Mouse (Mus musculus): Measurements from ENCODE around the gene Txn1.
A peak's percentile ranks its signal among the peaks of the same experiment; 100 is the strongest.

Gene Txn1

GRCm38 (mm10) chr4:57956029-57956960, at the start of gene Txn1:
Gene Txn1 (minus strand): TSS chr4:57956411.
- peak; percentile 98 for DNase-seq

GRCm38 (mm10) chr4:58003501-58003900, 47.3 kb upstream of the Txn1 start:
- DNase-seq, result no peak

- DNase-seq, result no peak
Measured at GRCm38 (mm10) chr4:57991425-57991824, 35.2 kb upstream of the Txn1 start.

- no peak for DNase-seq
Measured at GRCm38 (mm10) chr4:57974400-57975117, 18.3 kb upstream of the Txn1 start.

GRCm38 (mm10) chr4:57973592-57974268, 17.5 kb upstream of the Txn1 start:
- no peak for DNase-seq

DNA sequence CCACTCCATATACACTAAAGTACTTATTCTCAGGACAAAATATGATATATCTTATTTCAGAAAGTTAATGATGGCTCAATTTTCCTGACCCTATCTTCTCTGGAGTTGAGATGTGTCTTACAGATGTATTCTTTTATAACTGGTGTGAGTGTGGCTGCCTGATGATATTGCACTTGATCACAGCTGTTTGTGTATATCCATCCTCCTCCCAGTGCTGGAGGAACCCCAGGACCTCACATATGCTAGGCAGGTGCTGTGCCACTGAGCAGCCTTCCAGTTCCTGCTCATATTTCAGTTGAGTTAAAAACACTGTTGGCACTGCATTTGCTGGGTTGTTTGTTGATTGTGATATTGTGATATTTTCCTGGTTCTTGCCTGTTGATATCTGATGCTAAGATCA, 14.1 kb upstream of the Txn1 start:
- DNase-seq, result no peak

DNA sequence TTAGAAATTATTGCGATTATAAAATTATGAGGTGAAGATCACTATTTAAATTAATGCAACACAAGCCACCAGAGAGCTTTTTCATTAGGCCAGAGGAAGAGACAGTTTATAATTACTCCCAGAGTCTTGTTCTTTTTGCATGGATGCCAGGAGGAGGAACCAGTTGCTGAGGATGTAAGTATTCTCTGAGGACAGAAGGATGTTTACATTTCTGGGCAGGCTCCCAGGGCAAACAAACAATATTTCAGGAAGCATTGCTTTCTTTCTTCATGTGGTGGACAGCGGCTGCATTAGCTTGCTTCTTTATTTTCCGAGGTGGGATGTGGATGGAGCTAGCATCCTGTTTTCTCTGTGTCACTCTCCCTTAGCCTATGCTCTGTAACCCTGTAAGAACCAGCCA, 11.0 kb upstream of the Txn1 start:
- DNase-seq, result no peak

DNA sequence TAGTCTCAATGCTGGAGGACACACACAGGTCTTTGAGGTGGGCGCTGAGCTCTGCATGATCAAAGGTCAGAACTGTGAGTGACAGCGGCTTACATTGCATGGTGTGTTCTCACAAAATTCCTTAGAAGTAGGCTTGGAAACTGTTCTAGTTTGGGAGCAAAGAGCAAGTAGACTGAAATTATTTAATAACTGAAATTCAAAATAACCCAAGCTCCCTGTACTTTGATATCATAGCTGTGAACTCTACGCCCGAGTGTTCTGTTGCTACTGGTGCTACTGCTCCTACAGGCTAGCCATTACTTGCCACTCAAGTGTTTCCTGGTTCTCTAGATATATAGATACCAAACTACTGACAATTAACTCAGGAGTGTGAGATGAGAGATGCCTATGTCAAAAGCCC, 9.3 kb upstream of the Txn1 start:
- DNase-seq, result no peak

- DNase-seq, result no peak
Measured at GRCm38 (mm10) chr4:57964143-57964542, 7.9 kb upstream of the Txn1 start.

- no peak for DNase-seq
Measured at GRCm38 (mm10) chr4:57959056-57959455, 2.8 kb upstream of the Txn1 start.

- DNase-seq, result no peak
Measured at GRCm38 (mm10) chr4:57958098-57958497, 1.9 kb upstream of the Txn1 start.

DNA sequence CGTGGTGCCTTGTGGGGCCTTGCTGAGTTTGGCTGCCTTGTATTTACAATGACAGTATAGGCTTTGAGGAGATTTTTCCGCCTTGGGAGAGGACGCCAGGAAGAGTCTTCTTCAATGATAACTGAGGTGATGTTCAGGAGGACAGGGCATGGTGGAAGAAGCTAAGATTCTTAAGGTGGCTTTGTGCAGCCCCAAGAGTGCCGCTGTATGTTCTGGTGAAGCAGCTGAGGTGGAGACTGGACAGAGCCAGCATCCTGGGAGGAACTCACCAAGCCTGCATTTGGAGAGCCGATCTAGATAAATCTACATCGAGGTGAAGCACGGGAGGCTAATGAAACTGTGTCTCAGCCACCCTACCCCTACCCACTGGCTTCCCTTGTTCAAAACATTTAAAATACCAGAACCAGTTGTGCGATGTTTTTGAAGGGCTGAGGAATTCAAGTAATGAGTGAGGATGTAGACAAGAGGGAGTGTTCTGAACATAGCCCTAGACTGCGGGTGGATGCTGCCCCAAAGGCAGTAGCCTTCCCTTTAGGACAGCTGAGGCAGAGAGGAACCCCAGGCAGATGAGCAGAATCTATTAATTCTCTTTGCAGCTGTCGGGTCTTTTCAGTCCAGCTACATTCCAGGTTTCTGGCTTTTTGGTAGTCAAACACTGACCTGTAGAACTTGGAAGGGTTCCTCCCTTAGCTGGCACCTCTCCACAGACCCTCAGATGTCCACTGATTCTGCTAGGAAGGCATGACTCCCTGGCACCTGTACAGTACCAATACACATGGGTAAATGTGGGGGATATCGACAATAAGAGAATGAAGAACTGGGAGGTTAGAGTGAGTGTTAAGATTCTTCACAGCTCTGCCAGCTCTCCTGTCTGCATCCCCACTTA, 1.2 kb upstream of the Txn1 start:
- DNase-seq, result no peak

- peak; percentile 82 for DNase-seq
Measured at GRCm38 (mm10) chr4:57955544-57955958, 660 bp downstream of the Txn1 start.

DNA sequence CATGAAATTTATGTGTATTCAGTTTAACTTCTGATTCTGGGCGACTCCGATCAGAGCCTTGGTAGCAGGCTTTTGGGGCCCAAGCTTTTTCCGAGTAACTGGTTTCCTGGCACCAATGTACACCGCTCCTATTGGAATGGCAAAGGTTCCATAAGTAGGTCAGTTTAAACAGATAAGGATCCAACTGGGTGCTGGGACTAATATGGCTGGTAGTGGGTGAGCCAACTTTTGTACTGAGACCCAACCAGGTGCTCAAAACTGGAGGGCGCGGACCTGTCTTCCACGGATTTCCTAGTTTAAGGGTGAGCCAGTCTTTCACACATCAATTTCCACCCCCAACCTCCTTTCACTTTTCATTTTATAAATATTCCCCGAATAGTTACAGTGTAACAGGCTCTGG, 1.2 kb downstream of the Txn1 start:
- DNase-seq, result peak; percentile 28

DNA sequence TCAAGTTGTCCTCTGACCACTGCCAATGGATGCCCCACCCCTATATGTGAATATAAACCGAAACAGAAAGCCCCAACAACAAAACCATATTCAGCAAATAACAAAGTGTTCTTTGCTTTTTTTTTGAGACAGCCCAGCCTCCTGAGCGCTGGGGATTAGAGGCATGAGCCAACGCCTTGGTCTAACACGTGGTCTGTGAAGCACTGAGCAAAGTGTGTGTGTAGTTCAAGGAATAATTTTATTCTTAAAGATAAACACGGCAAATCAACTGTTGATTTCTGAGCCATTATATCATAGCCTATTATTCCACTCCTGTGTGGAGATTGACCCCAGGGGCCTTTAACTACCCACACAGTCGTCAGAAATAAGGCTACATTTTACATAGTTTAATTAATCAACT, 1.6 kb downstream of the Txn1 start:
- no peak for DNase-seq

- DNase-seq, result peak; percentile 58
Measured at GRCm38 (mm10) chr4:57953796-57954195, 2.4 kb downstream of the Txn1 start.

DNA sequence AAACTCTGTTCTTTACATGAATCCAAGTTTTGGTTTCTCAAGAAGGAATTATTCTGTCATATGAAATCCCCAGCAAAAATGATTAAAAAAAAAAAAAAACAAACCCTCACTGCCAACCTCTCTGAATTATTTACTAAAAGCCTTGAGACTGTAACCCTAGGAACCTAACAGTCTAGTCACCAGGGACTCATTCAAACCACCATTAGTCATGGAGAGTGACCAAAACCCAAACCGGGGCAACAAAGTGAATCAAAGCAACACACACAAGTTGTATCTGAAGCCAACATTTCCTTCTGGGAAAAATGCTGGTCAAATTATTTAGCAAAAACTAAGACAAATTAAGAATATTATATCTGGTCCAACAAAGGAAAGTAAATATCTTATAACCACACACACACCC, 3.3 kb downstream of the Txn1 start:
- no peak for DNase-seq

- peak; percentile 35 for DNase-seq
Measured at GRCm38 (mm10) chr4:57952416-57952815, 3.8 kb downstream of the Txn1 start.

GRCm38 (mm10) chr4:57949866-57950265, 6.3 kb downstream of the Txn1 start:
- peak; percentile 53 for DNase-seq

DNA sequence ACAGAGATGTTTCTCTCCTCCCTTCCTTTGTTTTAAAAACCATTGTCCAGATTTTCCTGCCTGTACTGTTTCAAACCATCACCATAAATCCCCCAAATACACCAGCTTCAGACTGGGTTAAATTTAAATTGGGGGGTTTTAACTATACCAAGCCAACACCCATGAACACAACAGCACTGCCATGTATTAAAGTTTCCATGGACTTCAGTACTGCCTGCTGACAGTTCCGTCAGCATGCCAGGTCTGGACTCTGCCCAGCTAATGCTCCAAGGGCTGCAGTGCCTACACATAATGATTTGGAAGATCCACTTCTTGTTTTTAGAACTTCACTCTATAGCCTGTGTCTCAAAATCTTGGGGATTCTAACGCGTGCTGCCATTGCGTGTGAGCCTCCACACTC, 8.7 kb downstream of the Txn1 start:
- DNase-seq, result no peak

- no peak for DNase-seq
Measured at GRCm38 (mm10) chr4:57947036-57947435, 9.2 kb downstream of the Txn1 start.

GRCm38 (mm10) chr4:57942892-57943291, 13.3 kb downstream of the Txn1 start:
- no peak for DNase-seq
